Mouse (Mus musculus) liver, embryonic 14.5 days (tissue): ENCODE measurements around the gene Eif2b1. TPM values are rescaled to one million over a fixed set of nuclear protein-coding genes. Genes with fewer than 3 reads are reported as not detected.
A peak's percentile ranks its signal among the peaks of the same experiment; 100 is the strongest.

ENCODE experiments used
- ATAC-seq: fragments of 200-750 bp; cut with Nextera tagmentation; 2 replicates; pipeline ENCODE4 v1.8.0; 2017; ENCODE audit warnings: moderate number of reproducible peaks, mild to moderate bottlenecking, moderate library complexity; ENCODE audit not compliant: insufficient read depth
- DNase-seq, 3 experiments: peaks; one replicate each; pipeline ENCODE4 v3.0.0-alpha.2; 2012 to 2013; ENCODE audit warnings: low read depth in 3 of 3, low spot score in 3 of 3
- H3K27ac ChIP-seq: fragments of 300-500 bp; sonication (generic); 2 replicates; pipeline ENCODE4 v1.5.1; 2014; ENCODE audit warnings: moderate library complexity, mild to moderate bottlenecking, control low read depth, inconsistent platforms
- H3K27me3 ChIP-seq: fragments of 300-500 bp; sonication (generic); 2 replicates; pipeline ENCODE4 v1.6.1; 2014; ENCODE audit warnings: mild to moderate bottlenecking, low read length, moderate library complexity; ENCODE audit not compliant: control insufficient read depth, insufficient read depth
- H3K36me3 ChIP-seq: fragments of 300-500 bp; sonication (generic); replicated peaks from 2 replicates; pipeline ENCODE4 v1.6.1; 2014; ENCODE audit warnings: low read depth; ENCODE audit not compliant: control insufficient read depth, insufficient read depth
- H3K4me1 ChIP-seq, 2 experiments: fragments of 200-500 bp in 1 of 2; fragments of 300-500 bp in 1 of 2; sonication (generic) in 1 of 2; replicated peaks; 2 replicates each; pipeline ENCODE4 v1.6.1; 2012 to 2014; ENCODE audit warnings: antibody characterized with exemption in 1 of 2, inconsistent platforms in 1 of 2, low read length in 1 of 2; ENCODE audit not compliant: control insufficient read depth in 2 of 2, insufficient read depth in 2 of 2
- H3K4me2 ChIP-seq: fragments of 300-500 bp; sonication (generic); 2 replicates; pipeline ENCODE4 v1.6.1; 2014; ENCODE audit warnings: low read depth, mild to moderate bottlenecking, control low read depth, moderate library complexity
- H3K4me3 ChIP-seq, 2 experiments: fragments of 200-500 bp in 1 of 2; fragments of 300-500 bp in 1 of 2; sonication (generic) in 1 of 2; 2 replicates each; pipeline ENCODE4 v1.5.1; 2012 to 2014; ENCODE audit warnings: low read depth in 2 of 2, low read length in 2 of 2, mild to moderate bottlenecking in 2 of 2, control low read depth in 1 of 2, inconsistent platforms in 1 of 2, moderate library complexity in 1 of 2; ENCODE audit not compliant: insufficient read depth in 1 of 2
- H3K9ac ChIP-seq: fragments of 300-500 bp; sonication (generic); replicated peaks from 2 replicates; pipeline ENCODE4 v1.6.1; 2014; ENCODE audit warnings: mild to moderate bottlenecking, control low read depth, moderate library complexity
- H3K9me3 ChIP-seq: fragments of 300-500 bp; sonication (generic); 2 replicates; pipeline ENCODE4 v1.6.1; 2016; ENCODE audit warnings: low read length, mixed read lengths; ENCODE audit not compliant: control insufficient read depth
- CTCF ChIP-seq: IDR thresholded peaks from 2 replicates; pipeline ENCODE4 v1.5.1; 2016; ENCODE audit warnings: antibody characterized with exemption, low read depth, control low read depth
- EP300 ChIP-seq: IDR thresholded peaks from 2 replicates; pipeline ENCODE4 v1.6.1; 2016; ENCODE audit warnings: antibody characterized with exemption, low read depth
- WGBS: fragments of 180-500 bp; shearing (Covaris S2); extraction: QIAGEN DNeasy Blood & Tissue Kit; methylation state at CpG from one replicate; pipeline ENCODE4 v1.1.7; 2014; ENCODE audit not compliant: insufficient replicate concordance; 5-methylcytosine and 5-hydroxymethylcytosine counted together
- polyA plus RNA-seq, 2 experiments: library from polyadenylated mRNA; depleted of rRNA in 1 of 2; stranded (reverse) in 1 of 2; unstranded in 1 of 2; fragments of >200 nt; fragmentation: Nextera tagmentation in 1 of 2; extraction: Ambion mirVana in 1 of 2; gene quantifications; 2 replicates each; pipeline versions ENCODE4 v1.2.1 to v1.2.3; 2012 to 2014

Eif2b1 gene
- polyA plus RNA-seq, 2 experiments: 25.7 to 50.5 TPM

DNA sequence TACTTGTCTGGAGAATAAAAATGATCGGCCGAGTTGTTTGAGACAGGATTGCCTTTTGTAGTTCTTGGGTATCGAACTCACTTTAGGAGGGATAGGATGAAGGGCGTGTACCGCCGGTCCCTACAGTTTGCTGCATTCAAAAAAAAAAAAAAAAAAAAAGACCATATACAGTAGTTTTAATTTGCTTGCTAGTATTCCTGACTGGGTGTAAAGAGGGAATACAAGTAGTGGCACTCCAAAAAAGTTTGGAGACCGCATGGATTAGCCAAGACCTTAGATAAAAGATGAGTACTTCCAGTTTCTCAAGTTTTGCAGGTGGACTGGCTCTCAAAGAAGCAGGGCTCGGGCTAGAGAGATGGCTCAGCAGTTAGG is 37.3 kb downstream of the Eif2b1 start:
- peak overlapping the region; percentile 62; the same call in 1 of the 2 replicates for H3K27ac ChIP-seq
- no peak for TF ChIP-seq CTCF
- no peak for TF ChIP-seq EP300
- ATAC-seq: no peak
- peak overlapping the region; percentile 88 for H3K4me2 ChIP-seq
- no peaks in the 10 kb centered on the region for H3K27me3 ChIP-seq
- H3K36me3 ChIP-seq: peaks cover 38% of the 10 kb centered on the region
- no peak for DNase-seq
- peak overlapping the region; percentile 96 for H3K9ac ChIP-seq
- whole genome bisulfite sequencing: 5% methylated on average over 8 of the region's 8 CpGs
- H3K4me3 ChIP-seq: peak overlapping the region; percentile 98 to 99
- peaks cover 9 to 11% of the 10 kb centered on the region in 2 experiments for H3K4me1 ChIP-seq
- H3K9me3 ChIP-seq: no peaks in the 10 kb centered on the region

DNA sequence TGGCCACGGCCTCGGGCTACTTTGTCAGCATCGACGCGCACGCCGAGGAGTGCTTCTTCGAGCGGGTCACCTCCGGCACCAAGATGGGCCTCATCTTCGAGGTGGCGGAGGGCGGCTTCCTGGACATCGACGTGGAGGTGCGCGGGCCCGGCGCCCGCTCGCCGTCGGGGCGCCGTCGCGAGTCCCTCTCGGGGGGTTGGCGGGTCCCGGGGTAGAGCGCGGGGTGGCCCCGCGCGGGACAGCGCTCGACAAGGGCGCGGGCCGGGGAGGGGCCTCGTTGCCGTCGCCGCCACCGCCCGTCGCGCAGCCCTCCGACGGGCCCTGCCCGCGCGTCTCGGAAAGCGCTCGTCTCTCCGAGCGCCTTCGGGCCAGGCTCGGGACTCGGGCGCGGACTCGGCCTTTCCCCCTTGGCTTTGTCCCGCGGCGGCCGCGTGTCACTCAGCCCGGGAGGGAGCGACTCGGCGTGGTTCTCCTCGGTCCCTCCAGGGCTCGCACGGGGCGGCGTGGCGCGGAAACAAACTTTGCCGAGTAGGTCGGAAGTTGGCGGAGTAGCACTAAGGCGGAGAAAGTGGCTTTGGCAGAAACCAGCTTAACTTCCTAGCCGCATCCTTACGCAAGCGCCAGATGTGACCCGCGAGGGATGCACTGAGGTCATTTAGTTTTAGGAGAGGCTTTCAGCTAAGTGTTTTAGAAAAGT is 37.9 kb downstream of the Eif2b1 start:
- TF ChIP-seq EP300: no peak
- TF ChIP-seq CTCF: no peak
- peak overlapping the region; percentile 62 for H3K27ac ChIP-seq
- no peaks in the 10 kb centered on the region for H3K27me3 ChIP-seq
- ATAC-seq: peak; percentile 85
- peak overlapping the region; percentile 98 to 99 for H3K4me3 ChIP-seq
- H3K9me3 ChIP-seq: no peaks in the 10 kb centered on the region
- H3K9ac ChIP-seq: peak overlapping the region; percentile 96
- H3K4me1 ChIP-seq: peaks cover 9 to 11% of the 10 kb centered on the region in 2 experiments
- peaks cover 32% of the 10 kb centered on the region for H3K36me3 ChIP-seq
- DNase-seq: peak in 2 of 3 experiments; percentile 47 to 49
- H3K4me2 ChIP-seq: peak overlapping the region; percentile 88
- WGBS: under 1% methylated on average over 72 of the region's 89 CpGs

DNA sequence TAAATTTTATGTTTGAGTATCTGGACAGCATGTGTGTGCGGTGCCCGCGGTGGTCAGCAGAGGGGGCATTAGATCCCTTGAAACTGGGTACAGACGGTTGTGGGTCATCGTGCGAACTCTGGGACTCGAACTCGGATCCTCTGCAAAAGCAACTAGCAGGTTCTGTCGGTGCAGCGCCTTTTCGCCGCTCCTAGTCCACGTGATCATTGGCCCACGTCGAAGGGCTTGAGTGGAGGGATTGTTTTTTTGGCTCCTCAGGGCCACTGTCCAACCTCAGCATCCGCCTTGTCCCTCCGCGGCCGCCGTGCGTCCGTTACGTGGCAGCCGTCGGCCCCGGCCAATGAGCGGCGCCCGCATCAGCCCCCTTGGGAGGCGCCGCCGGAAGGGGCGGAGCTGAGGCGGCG is 38.5 kb downstream of the Eif2b1 start, which contains the start of gene Tmed2:
Gene Tmed2 (plus strand): TSS at position 313 of the 404 bp plus-strand sequence.
- Histone ChIP-seq H3K4me1 (peaks cover 9 to 11% of the 10 kb centered on the region in 2 experiments), H3K27me3 (no peaks in the 10 kb centered on the region), H3K4me2 (peak within 1 kb of the TSS; percentile 88), H3K9ac (peak within 1 kb of the TSS; percentile 96), H3K36me3 (peaks cover 26% of the 10 kb centered on the region), H3K27ac (peak within 1 kb of the TSS; percentile 62), H3K4me3 (peak within 1 kb of the TSS; percentile 98 to 99), H3K9me3 (no peaks in the 10 kb centered on the region)
- TF ChIP-seq EP300: peak; percentile 59
- TF ChIP-seq CTCF: peak; percentile 61
- DNase-seq: peak; percentile 90
- ATAC-seq: peak; percentile 94
- WGBS: under 1% methylated on average over 35 of the region's 35 CpGs

DNA sequence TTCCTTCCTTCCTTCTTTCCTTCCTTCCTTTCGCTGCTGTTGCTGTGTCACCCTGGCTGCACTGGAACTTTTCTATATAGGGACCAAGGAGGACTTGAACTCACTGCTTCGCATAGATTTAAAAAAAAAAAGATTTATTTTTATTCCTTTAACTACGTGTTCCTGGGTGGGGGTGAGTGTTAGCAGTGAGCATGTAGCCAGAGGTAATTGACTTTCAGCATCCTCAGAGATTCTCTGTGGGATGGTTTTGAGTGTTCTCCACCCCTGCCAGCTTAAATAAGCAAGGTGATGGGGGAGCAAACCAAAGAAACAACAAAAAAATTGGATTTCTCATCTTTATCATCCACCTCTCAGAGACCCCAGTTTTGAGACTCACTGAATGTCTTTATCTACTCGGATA is 39.0 kb downstream of the Eif2b1 start:
- DNase-seq (no peak), ATAC-seq (no peak)
- Histone ChIP-seq H3K9me3 (no peaks in the 10 kb centered on the region), H3K27me3 (no peaks in the 10 kb centered on the region), H3K27ac (no peak overlapping the region), H3K4me3 (peak overlapping the region; percentile 71 to 98; a peak in 3 of 4 replicates), H3K36me3 (peaks cover 21% of the 10 kb centered on the region), H3K9ac (peak overlapping the region; percentile 34), H3K4me2 (peak overlapping the region; percentile 60), H3K4me1 (peaks cover 12 to 15% of the 10 kb centered on the region in 2 experiments)
- TF ChIP-seq CTCF (no peak), EP300 (no peak)
- WGBS: 67% methylated on average over 4 of the region's 4 CpGs
